Mouse (Mus musculus): ENCODE data around the gene Olfr655.

- TF ChIP-seq GATA1 (IDR thresholded peaks at IDR 0.05; ENCODE audit: low read length), result no peak
- no peak for TF ChIP-seq TAL1 (IDR thresholded peaks at IDR 0.05; ENCODE audit: low read length)
Measured at GRCm38 (mm10) chr7:104549833-104550232, 51.7 kb downstream of the Olfr655 start, which contains the start of gene Olfr651.
